Mouse (Mus musculus): ENCODE data around the gene Mterf1b. TPM values are rescaled to one million over a fixed set of nuclear protein-coding genes. Genes with fewer than 3 reads are reported as not detected.

The Mterf1b gene
- polyA plus RNA-seq, 1 experiment from 2014 or later: 4.8 TPM

GRCm38 (mm10) chr5:4221981-4222623, 29.9 kb downstream of the Mterf1b start:
- no peak for DNase-seq (ENCODE audit: low spot score)
- WGBS: 86% methylated on average over 6 of the region's 6 CpGs
- no peak overlapping the region for H3K4me3 ChIP-seq (ENCODE audit: low read depth, low read length)
- no peaks in the 10 kb centered on the region for H3K27me3 ChIP-seq (ENCODE audit: control insufficient read depth, insufficient read depth, low read length)
- H3K4me2 ChIP-seq (ENCODE audit: low read depth, low read length, severe bottlenecking): no peak overlapping the region
- no peak overlapping the region for H3K27ac ChIP-seq (ENCODE audit: low read depth, low read length)
- H3K36me3 ChIP-seq (ENCODE audit: control insufficient read depth, insufficient read depth, low read length): no peaks in the 10 kb centered on the region
- no peaks in the 10 kb centered on the region for H3K9me3 ChIP-seq (ENCODE audit: control insufficient read depth, low read length)
- no peak for ATAC-seq (replicated peaks; ENCODE audit: low FRiP score)
- H3K9ac ChIP-seq (ENCODE audit: low read length): no peak overlapping the region
- H3K4me1 ChIP-seq (replicated peaks; ENCODE audit: control insufficient read depth, insufficient read depth, low read length): no peaks in the 10 kb centered on the region

- WGBS: 78% methylated on average over 2 of the region's 2 CpGs
- ATAC-seq (replicated peaks; ENCODE audit: low FRiP score): no peak
Observed at GRCm38 (mm10) chr5:4232163-4232562, 40.0 kb downstream of the Mterf1b start.

GRCm38 (mm10) chr5:4234505-4234904, 42.3 kb downstream of the Mterf1b start:
- no peaks in the 10 kb centered on the region for H3K4me1 ChIP-seq (replicated peaks; ENCODE audit: control insufficient read depth, insufficient read depth, low read length)
- DNase-seq (ENCODE audit: low spot score): no peak
- 71% methylated on average over 2 of the region's 2 CpGs for WGBS
- H3K9ac ChIP-seq (ENCODE audit: low read length): no peak overlapping the region
- no peak overlapping the region for H3K27ac ChIP-seq (ENCODE audit: low read depth, low read length)
- no peaks in the 10 kb centered on the region for H3K27me3 ChIP-seq (ENCODE audit: control insufficient read depth, insufficient read depth, low read length)
- H3K36me3 ChIP-seq (ENCODE audit: control insufficient read depth, insufficient read depth, low read length): no peaks in the 10 kb centered on the region
- H3K4me2 ChIP-seq (ENCODE audit: low read depth, low read length, severe bottlenecking): no peak overlapping the region
- no peaks in the 10 kb centered on the region for H3K9me3 ChIP-seq (ENCODE audit: control insufficient read depth, low read length)
- H3K4me3 ChIP-seq (ENCODE audit: low read depth, low read length): no peak overlapping the region
- no peak for ATAC-seq (replicated peaks; ENCODE audit: low FRiP score)

More at GRCm38 (mm10) chr5:4232163-4232562, 40.0 kb downstream of the Mterf1b start:
- Histone ChIP-seq H3K9ac (ENCODE audit: low read length) (no peak overlapping the region), H3K36me3 (ENCODE audit: control insufficient read depth, insufficient read depth, low read length) (no peaks in the 10 kb centered on the region), H3K4me2 (ENCODE audit: low read depth, low read length, severe bottlenecking) (no peak overlapping the region), H3K9me3 (ENCODE audit: control insufficient read depth, low read length) (no peaks in the 10 kb centered on the region), H3K27me3 (ENCODE audit: control insufficient read depth, insufficient read depth, low read length) (no peaks in the 10 kb centered on the region), H3K4me3 (ENCODE audit: low read depth, low read length) (no peak overlapping the region), H3K4me1 (replicated peaks; ENCODE audit: control insufficient read depth, insufficient read depth, low read length) (no peaks in the 10 kb centered on the region), H3K27ac (ENCODE audit: low read depth, low read length) (no peak overlapping the region)
- no peak for DNase-seq (ENCODE audit: low spot score)

GRCm38 (mm10) chr5:4240120-4240519, 48.0 kb downstream of the Mterf1b start:
- Histone ChIP-seq H3K27me3 (ENCODE audit: control insufficient read depth, insufficient read depth, low read length) (no peaks in the 10 kb centered on the region), H3K4me1 (replicated peaks; ENCODE audit: control insufficient read depth, insufficient read depth, low read length) (no peaks in the 10 kb centered on the region), H3K9ac (ENCODE audit: low read length) (no peak overlapping the region), H3K4me3 (ENCODE audit: low read depth, low read length) (no peak overlapping the region), H3K9me3 (ENCODE audit: control insufficient read depth, low read length) (no peaks in the 10 kb centered on the region), H3K36me3 (ENCODE audit: control insufficient read depth, insufficient read depth, low read length) (no peaks in the 10 kb centered on the region), H3K4me2 (ENCODE audit: low read depth, low read length, severe bottlenecking) (no peak overlapping the region), H3K27ac (ENCODE audit: low read depth, low read length) (no peak overlapping the region)
- 85% methylated on average over 2 of the region's 2 CpGs for WGBS
- no peak for DNase-seq (ENCODE audit: low spot score)
- no peak for ATAC-seq (replicated peaks; ENCODE audit: low FRiP score)

- DNase-seq (ENCODE audit: low spot score) (no peak), ATAC-seq (replicated peaks; ENCODE audit: low FRiP score) (no peak)
- Histone ChIP-seq H3K27ac (ENCODE audit: low read depth, low read length) (no peak overlapping the region), H3K4me3 (ENCODE audit: low read depth, low read length) (no peak overlapping the region), H3K4me1 (replicated peaks; ENCODE audit: control insufficient read depth, insufficient read depth, low read length) (no peaks in the 10 kb centered on the region), H3K9ac (ENCODE audit: low read length) (no peak overlapping the region), H3K36me3 (ENCODE audit: control insufficient read depth, insufficient read depth, low read length) (no peaks in the 10 kb centered on the region), H3K4me2 (ENCODE audit: low read depth, low read length, severe bottlenecking) (no peak overlapping the region), H3K9me3 (ENCODE audit: control insufficient read depth, low read length) (no peaks in the 10 kb centered on the region), H3K27me3 (ENCODE audit: control insufficient read depth, insufficient read depth, low read length) (no peaks in the 10 kb centered on the region)
- WGBS: 88% methylated on average over 3 of the region's 3 CpGs
Observed at GRCm38 (mm10) chr5:4245004-4245403, 52.8 kb downstream of the Mterf1b start.

GRCm38 (mm10) chr5:4246095-4246494, 53.9 kb downstream of the Mterf1b start:
- no peak overlapping the region for H3K4me2 ChIP-seq (ENCODE audit: low read depth, low read length, severe bottlenecking)
- H3K4me3 ChIP-seq (ENCODE audit: low read depth, low read length): no peak overlapping the region
- H3K9me3 ChIP-seq (ENCODE audit: control insufficient read depth, low read length): no peaks in the 10 kb centered on the region
- WGBS: 73% methylated on average over 2 of the region's 2 CpGs
- no peaks in the 10 kb centered on the region for H3K27me3 ChIP-seq (ENCODE audit: control insufficient read depth, insufficient read depth, low read length)
- no peak for ATAC-seq (replicated peaks; ENCODE audit: low FRiP score)
- no peak overlapping the region for H3K9ac ChIP-seq (ENCODE audit: low read length)
- H3K27ac ChIP-seq (ENCODE audit: low read depth, low read length): no peak overlapping the region
- DNase-seq (ENCODE audit: low spot score): no peak
- H3K36me3 ChIP-seq (ENCODE audit: control insufficient read depth, insufficient read depth, low read length): no peaks in the 10 kb centered on the region
- no peaks in the 10 kb centered on the region for H3K4me1 ChIP-seq (replicated peaks; ENCODE audit: control insufficient read depth, insufficient read depth, low read length)

Other genes starting within 250 kb of the Mterf1b start
- gene Cyp51, start 87.6 kb upstream of the Mterf1b start, polyA plus RNA-seq (2014; fragmentation: Nextera tagmentation; extraction: Ambion mirVana): 148 and 151 TPM in 2 replicates

Measured in forebrain, embryonic 11.5 days (tissue).